Mouse (Mus musculus) lung, embryonic 14.5 days (tissue): ENCODE data around the gene Parp3. TPM values are rescaled to one million over a fixed set of nuclear protein-coding genes. Genes with fewer than 3 reads are reported as not detected.

Source experiments
- ATAC-seq: fragments of 200-750 bp; cut with Nextera tagmentation; 2 replicates; pipeline ENCODE4 v1.8.0; 2017; ENCODE audit warnings: mild to moderate bottlenecking, moderate TSS enrichment, moderate library complexity; ENCODE audit not compliant: insufficient read depth
- DNase-seq: peaks from one replicate; pipeline ENCODE4 v3.0.0-alpha.2; 2015
- H3K27ac ChIP-seq: fragments of 300-500 bp; sonication (generic); 2 replicates; pipeline ENCODE4 v1.5.1; 2014; ENCODE audit warnings: low read depth, mild to moderate bottlenecking, moderate library complexity
- H3K27me3 ChIP-seq: fragments of 300-500 bp; sonication (generic); 2 replicates; pipeline ENCODE4 v1.6.1; 2014; ENCODE audit warnings: low read length, control low read depth; ENCODE audit not compliant: insufficient read depth
- H3K36me3 ChIP-seq: fragments of 300-500 bp; sonication (generic); 2 replicates; pipeline ENCODE4 v1.6.1; 2014; ENCODE audit warnings: control low read depth; ENCODE audit not compliant: insufficient read depth
- H3K4me1 ChIP-seq: fragments of 300-500 bp; sonication (generic); 2 replicates; pipeline ENCODE4 v1.6.1; 2014; ENCODE audit warnings: antibody characterized with exemption, control low read depth; ENCODE audit not compliant: insufficient read depth
- H3K4me2 ChIP-seq: fragments of 300-500 bp; sonication (generic); 2 replicates; pipeline ENCODE4 v1.6.1; 2014; ENCODE audit warnings: mild to moderate bottlenecking
- H3K4me3 ChIP-seq: fragments of 300-500 bp; sonication (generic); 2 replicates; pipeline ENCODE4 v1.5.1; 2014; ENCODE audit warnings: low read depth, low read length
- H3K9ac ChIP-seq: fragments of 300-500 bp; sonication (generic); 2 replicates; pipeline ENCODE4 v1.6.1; 2014
- H3K9me3 ChIP-seq: fragments of 300-500 bp; sonication (generic); 2 replicates; pipeline ENCODE4 v1.6.1; 2016; ENCODE audit warnings: low read depth, low read length, control low read depth
- CTCF ChIP-seq: IDR thresholded peaks from 2 replicates; pipeline ENCODE4 v1.5.1; 2016; ENCODE audit warnings: antibody characterized with exemption, low read depth
- WGBS: fragments of 180-500 bp; shearing (Covaris S2); extraction: QIAGEN DNeasy Blood & Tissue Kit; methylation state at CpG from one replicate; pipeline ENCODE4 v1.1.7; 2014; 5-methylcytosine and 5-hydroxymethylcytosine counted together
- polyA plus RNA-seq: library from polyadenylated mRNA; unstranded; fragments of >200 nt; fragmentation: Nextera tagmentation; extraction: Ambion mirVana; gene quantifications from 2 replicates; pipeline ENCODE4 v1.2.1, GENCODE M21; 2014

The Parp3 gene
- polyA plus RNA-seq, 1 experiment from 2014 or later = 2.4 TPM

GRCm38 (mm10) chr9:106470991-106471750, 5.6 kb downstream of the Parp3 start:
- 69% methylated on average over 14 of the region's 14 CpGs for WGBS
- H3K4me3 ChIP-seq = no peak overlapping the region

GRCm38 (mm10) chr9:106469776-106470175, 7.0 kb downstream of the Parp3 start:
- 55% methylated on average over 9 of the region's 9 CpGs for WGBS
- Histone ChIP-seq H3K27me3 (no peaks in the 10 kb centered on the region), H3K4me1 (peaks cover 6% of the 10 kb centered on the region), H3K4me3 (no peak overlapping the region), H3K9me3 (no peaks in the 10 kb centered on the region), H3K27ac (no peak overlapping the region), H3K9ac (no peak overlapping the region), H3K36me3 (no peaks in the 10 kb centered on the region), H3K4me2 (no peak overlapping the region)
- DNase-seq = no peak
- ATAC-seq = no peak
- no peak for TF ChIP-seq CTCF

More at GRCm38 (mm10) chr9:106470991-106471750, 5.6 kb downstream of the Parp3 start:
- Histone ChIP-seq H3K9ac (0 out of 2 replicates have a peak overlapping the region, but pooled peaks have one; percentile 6), H3K36me3 (no peaks in the 10 kb centered on the region), H3K4me2 (peak overlapping the region; percentile 45), H3K27ac (no peak overlapping the region), H3K9me3 (no peaks in the 10 kb centered on the region), H3K27me3 (no peaks in the 10 kb centered on the region), H3K4me1 (peaks cover 9% of the 10 kb centered on the region)
- DNase-seq (no peak), ATAC-seq (no peak)
- TF ChIP-seq CTCF = no peak

GRCm38 (mm10) chr9:106469317-106469716, 7.4 kb downstream of the Parp3 start:
- ATAC-seq (no peak), DNase-seq (no peak)
- TF ChIP-seq CTCF = 0 out of 2 replicates have a peak, but pooled peaks have one; percentile 10
- H3K27me3 ChIP-seq = no peaks in the 10 kb centered on the region
- no peak overlapping the region for H3K4me3 ChIP-seq
- no peak overlapping the region for H3K4me2 ChIP-seq
- peaks cover 5% of the 10 kb centered on the region for H3K4me1 ChIP-seq
- no peak overlapping the region for H3K27ac ChIP-seq
- peaks cover 4% of the 10 kb centered on the region; the same call in 1 of the 2 replicates for H3K36me3 ChIP-seq
- no peaks in the 10 kb centered on the region for H3K9me3 ChIP-seq
- 59% methylated on average over 6 of the region's 6 CpGs for WGBS
- H3K9ac ChIP-seq = no peak overlapping the region

- TF ChIP-seq CTCF = no peak
Observed at GRCm38 (mm10) chr9:106467746-106468145, 9.0 kb downstream of the Parp3 start.

GRCm38 (mm10) chr9:106466721-106467120, 10.0 kb downstream of the Parp3 start:
- 85% methylated on average over 6 of the region's 6 CpGs for whole genome bisulfite sequencing
- Histone ChIP-seq H3K9ac (no peak overlapping the region), H3K27ac (no peak overlapping the region), H3K27me3 (no peaks in the 10 kb centered on the region), H3K9me3 (no peaks in the 10 kb centered on the region), H3K4me3 (no peak overlapping the region), H3K4me2 (no peak overlapping the region), H3K36me3 (peaks cover 27% of the 10 kb centered on the region), H3K4me1 (no peaks in the 10 kb centered on the region)
- DNase-seq (no peak), ATAC-seq (no peak)
- TF ChIP-seq CTCF = no peak

More at GRCm38 (mm10) chr9:106467746-106468145, 9.0 kb downstream of the Parp3 start:
- Histone ChIP-seq H3K27me3 (no peaks in the 10 kb centered on the region), H3K9ac (no peak overlapping the region), H3K36me3 (peaks cover 18% of the 10 kb centered on the region), H3K27ac (no peak overlapping the region), H3K9me3 (no peaks in the 10 kb centered on the region), H3K4me2 (no peak overlapping the region), H3K4me1 (no peaks in the 10 kb centered on the region), H3K4me3 (no peak overlapping the region)
- DNase-seq (no peak), ATAC-seq (no peak)
- WGBS = 81% methylated on average over 7 of the region's 7 CpGs

GRCm38 (mm10) chr9:106465571-106466200, 11.1 kb downstream of the Parp3 start, which contains the start of gene Gpr62:
Gpr62 (minus strand) TSS chr9:106465938.
- ATAC-seq (peak; percentile 16; the same call in 1 of the 2 replicates), DNase-seq (no peak)
- H3K4me3 ChIP-seq = peak within 1 kb of the TSS; percentile 54
- no peaks in the 10 kb centered on the region for H3K4me1 ChIP-seq
- H3K27me3 ChIP-seq = no peaks in the 10 kb centered on the region
- no peak within 1 kb of the TSS; the same call in 1 of the 2 replicates for H3K27ac ChIP-seq
- H3K36me3 ChIP-seq = peaks cover 38% of the 10 kb centered on the region
- 34% methylated on average over 26 of the region's 26 CpGs for whole genome bisulfite sequencing
- H3K9me3 ChIP-seq = no peaks in the 10 kb centered on the region
- H3K4me2 ChIP-seq = peak within 1 kb of the TSS; percentile 88
- TF ChIP-seq CTCF = no peak
- H3K9ac ChIP-seq = peak within 1 kb of the TSS; percentile 65
